Mouse (Mus musculus) layer of hippocampus, postnatal 25 days (tissue): ENCODE data around the gene Ube2r2. TPM values are rescaled to one million over a fixed set of nuclear protein-coding genes. Genes with fewer than 3 reads are reported as not detected.

Experiments used
- DNase-seq, 2 experiments: peaks; one replicate each; pipeline ENCODE4 v3.0.0; 2022; ENCODE audit warnings: mixed read lengths in 2 of 2, low spot score in 1 of 2; ENCODE audit errors: extremely low spot score in 1 of 2
- total RNA-seq, 2 experiments: library from RNA; stranded (reverse); gene quantifications; 2 replicates each; pipeline ENCODE4 v1.2.3; 2021

Ube2r2 gene
- total RNA-seq, 2 experiments from 2014 or later = 76.4 to 77.5 TPM

DNA sequence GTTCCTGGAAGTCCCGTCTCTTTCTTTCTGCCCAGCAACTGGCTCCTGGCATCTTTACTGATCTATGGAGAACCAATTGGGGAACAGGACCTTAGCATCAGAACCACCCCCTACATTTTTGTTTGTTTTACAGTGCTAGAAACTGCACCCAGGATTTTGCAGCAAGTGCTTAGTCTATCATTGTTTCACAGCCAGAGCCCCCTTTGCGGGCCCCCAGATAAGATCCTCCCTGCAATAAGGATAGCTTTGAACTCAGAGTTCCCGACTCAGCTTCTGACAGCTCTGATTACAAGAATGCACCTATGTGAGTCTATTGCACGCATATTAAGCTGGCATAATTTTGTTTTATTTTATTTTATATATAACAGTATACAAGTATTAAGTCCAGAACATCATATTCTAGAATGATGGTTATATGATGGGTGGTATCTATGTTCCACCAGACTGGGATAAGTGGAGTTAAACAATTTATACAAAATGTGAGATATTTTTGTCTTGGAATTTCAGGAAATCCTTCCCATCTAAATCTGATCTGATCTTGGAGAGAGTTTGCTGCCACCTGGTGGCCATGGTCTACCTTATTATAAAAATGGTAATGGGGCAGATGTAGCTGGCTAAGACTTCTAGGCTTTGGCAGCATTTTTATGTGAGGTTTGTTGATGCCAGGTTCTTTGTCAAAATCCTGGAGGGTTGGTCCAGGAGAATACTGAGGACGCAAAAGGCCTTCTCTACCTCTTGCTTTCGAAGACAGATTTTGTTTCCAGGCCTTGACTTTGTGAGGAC is 30.3 kb downstream of the Ube2r2 start:
- peak; percentile 71 to 94 for DNase-seq

DNA sequence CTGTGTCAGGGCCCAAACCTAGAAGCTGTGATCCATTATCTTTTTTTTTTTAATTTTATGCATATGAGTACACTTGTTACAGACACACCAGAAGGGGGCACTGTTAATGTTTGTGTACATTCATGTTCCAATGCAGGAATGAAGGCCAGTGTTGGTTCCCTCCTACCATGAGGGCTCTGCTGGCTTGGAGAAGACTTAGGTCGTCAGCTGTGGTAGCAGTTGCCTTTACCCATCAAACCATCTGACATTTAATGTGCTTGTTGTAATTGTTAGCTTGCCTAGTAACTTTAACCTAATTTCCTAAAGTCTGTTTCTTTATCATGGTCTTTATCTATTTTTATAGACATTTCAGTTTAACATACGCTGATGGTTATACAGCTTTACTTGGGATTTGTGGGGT is 35.4 kb downstream of the Ube2r2 start:
- no peak for DNase-seq

DNA sequence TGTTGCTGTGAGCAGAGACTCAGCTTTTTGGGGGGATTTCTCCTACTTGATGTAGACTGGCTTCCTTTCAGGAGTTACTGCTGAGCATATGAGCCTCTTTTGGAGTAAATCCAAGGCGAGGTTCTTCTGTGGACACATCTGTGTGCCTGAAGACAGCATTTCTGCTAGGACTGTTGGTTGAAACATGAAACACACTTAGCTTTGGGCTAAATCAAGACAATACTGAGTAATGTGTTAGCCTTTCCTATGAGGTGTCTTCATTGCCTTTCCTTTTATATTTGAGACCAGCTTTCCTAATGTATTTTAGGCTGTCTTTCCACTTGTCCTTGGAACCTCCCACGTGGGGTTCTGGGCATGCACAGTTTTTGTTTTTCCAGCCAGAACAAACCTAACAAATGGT is 39.1 kb downstream of the Ube2r2 start:
- no peak for DNase-seq

DNA sequence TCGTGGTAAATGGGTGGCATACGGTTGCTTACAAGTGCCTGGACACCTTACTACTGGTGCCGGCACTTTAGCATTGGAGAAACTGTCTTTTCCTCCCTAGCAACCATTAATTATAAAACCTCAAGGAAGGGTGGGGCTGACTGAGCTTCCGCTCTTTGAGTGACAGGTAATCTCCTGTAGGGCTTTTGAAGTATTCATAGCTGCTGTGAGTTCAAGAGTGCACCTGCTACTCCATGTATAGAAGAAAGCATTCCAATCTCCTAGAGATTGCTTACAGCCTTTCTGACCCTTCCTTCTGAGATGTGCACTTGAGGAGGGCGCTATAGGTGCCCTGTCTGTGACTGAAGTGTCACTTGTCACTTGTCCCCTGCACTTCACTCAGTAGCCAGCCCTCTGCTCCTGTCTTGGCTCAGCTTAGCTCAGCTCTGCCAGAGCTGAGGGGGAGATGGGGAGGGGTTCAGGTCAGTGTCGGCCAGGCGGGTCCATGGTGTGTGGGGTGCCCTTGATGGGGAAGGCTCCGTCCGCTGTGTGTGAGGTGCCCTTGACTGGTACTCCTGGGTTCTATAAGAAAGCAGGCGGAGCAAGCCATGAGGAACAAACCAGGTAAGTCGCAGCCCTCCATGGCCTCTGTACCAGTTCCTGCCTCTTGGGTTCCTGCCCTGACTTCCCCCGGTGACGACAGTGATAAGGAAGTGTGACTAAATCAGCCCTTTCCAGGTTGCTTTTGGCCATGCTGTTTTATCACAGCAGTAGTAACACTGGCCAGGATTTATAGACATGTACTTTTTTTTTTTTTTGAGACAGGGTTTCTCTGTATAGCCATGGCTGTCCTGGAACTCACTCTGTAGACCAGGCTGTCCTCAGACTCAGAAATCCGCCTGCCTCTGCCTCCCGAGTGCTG is 44.5 kb downstream of the Ube2r2 start:
- no peak for DNase-seq

DNA sequence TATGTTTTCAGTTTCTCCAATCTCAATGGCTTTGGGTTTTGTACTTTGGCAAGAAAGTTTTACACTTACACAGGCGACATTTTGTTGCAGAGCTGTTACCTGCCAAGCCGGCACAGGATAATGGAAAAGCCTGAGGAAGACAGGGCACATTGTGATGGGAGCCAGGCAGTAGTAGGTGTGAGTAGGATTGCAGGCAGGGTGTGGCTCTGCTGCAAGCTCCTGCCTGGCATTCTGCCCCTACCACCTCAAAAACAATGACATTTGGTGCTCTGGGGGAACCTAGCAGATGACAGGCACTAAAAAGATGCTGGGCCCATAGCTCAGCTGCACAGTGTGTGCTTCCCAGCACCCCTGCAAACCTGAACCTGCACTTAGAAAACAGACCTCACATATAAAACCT is 54.3 kb downstream of the Ube2r2 start:
- DNase-seq = no peak

DNA sequence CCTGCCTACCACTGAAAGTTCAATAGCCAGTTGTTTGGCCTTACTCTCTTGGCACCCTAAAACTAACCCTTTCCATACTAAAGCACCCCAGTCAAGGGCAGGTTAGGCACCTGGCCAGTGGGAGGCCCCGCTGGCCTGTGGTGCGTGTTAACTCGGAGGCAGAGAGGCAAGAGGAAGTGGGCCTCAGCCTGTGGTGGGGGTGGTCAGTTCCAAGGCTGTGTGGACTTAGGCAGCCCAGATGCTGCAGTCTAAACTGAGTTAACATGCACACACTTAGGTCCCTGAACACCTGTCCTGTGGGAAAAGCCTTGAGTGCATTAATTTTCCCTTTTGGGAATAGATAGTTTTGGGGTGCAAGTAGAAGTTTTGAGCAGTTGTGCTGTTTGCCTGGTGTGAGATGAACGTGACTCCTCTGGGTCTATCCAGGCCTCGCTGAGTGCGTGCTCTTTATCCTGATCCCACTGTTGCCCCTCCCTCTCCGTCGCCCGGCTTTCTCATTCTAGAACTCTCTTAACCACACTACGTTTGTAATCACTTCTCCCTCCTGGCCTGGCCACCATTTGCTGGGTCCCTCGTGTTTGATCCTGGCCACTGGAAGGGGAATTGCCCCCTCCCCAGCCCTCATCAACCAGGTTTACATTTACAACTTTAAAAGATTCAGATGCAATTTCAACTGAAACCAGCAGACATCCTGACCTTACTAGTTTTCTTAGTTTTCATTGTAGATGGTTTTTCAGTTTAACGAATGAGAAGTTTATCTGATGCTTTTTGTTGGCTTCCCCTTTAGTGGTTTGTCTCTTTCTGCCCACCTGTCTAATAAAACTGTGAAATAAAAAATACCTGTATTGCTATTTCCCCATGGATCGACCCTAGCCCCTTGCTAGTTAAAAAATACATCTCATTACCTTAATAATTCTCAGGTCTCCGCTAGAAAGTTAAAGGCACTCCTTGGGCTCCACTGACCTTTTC is 57.3 kb downstream of the Ube2r2 start:
- no peak for DNase-seq

DNA sequence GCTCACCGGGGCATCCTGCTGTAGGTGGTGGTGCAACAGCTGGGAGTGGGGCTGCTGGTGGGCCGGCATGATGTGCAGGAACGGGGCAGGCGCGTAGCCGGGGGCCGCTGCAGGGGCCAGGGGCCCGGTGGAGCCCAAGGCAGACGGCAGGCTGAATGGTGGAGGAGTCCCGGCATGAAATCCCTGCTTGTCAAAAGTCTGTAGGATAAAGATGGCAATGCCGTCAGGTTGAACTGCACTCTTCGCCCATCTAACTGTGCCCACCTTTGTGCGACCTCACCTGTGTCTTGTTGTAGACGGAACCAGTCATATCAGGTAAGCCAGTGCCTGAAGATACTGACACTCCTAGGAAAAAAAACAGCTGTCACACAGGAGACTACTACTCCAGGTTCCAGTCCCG is 59.8 kb downstream of the Ube2r2 start:
- DNase-seq = no peak

DNA sequence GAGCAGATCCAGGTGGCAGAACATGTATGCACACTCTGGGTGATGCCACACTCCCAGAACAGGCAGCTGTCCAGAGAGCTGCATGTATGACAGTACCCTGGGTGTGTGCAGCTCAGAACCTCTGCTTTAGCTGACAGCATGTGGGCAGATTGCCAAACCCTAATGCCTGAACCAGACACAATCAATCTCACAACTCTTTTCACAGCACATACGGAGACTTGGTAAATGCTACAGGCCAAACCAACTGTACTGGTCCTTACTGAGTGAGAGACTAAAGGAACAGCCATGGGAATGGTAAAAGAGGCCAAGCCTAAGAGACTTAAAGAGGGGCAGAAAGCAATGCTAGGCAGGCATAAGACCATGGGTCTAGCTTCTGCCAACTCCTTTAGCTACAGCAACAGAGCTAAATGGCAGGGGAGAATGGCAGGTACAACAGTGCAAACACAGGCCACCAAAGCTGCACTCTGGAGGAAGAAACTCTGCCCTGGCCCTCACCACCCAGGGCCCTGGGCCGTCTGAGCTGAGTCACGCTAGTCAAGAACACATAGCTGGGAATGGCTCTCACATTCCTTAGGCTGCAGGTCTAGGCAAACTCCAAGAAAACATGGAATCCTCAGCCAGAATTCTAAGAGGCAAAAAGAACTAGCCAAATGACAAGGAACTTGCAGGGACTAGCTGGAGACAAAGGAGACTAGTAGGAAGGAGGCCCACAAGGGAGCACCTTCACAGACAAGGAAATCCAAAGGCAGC is 61.5 kb downstream of the Ube2r2 start:
- no peak for DNase-seq

DNA sequence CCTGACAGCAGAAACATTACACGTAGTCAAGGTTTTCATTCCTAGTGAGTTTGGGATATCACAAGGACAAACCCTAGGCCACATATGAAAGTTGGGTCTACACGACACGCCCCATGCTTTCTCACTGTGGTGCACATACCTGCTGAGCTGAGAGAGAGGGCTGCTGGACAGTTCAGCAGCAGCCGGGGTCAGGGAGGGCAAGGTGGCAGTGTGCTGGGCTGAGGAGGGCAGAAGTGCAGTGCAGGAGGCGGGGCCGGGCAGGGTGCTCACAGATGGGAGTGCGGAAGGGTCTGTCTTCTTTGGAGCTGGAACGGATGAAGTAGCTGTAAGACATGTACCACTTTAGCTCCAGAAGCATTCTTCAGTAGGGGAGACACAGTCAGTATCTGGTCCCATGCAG is 66.6 kb downstream of the Ube2r2 start:
- DNase-seq = no peak

DNA sequence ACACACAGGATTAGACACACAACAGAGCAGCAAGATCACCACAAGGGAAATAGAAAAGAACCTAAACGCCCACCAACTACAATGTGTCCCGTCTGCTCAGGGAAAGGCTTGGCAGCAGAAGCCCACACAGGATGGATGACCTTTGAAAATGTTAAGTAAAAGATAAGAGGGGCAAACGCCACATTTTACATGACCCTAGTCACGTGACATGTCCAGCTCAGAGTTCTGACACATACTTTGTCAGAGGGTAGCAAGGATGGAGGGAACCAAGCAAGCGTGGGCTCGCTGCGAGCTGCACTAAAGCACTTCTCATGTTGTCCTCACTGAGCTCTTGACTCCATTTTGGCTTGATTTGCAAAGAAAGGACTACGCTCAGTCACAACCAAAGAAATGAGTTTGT is 70.2 kb downstream of the Ube2r2 start:
- no peak for DNase-seq

DNA sequence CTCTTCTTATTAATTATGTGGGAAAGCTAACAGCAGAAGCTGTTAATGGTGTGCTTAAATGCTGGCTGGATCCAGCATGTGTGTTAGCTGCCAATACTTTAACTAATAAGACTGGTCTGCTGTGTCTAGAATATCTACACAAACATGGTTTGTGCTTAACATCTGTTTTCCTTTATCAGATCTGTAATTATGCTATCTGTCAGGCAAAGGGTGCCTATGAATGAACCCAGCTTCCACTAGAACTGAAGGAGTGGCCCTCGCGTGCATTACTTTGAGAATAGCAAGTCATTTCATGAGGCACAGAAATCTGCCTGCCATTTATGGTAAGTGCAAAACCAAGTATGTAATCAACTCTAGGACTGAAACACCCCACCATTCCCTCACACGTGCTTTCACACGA is 72.5 kb downstream of the Ube2r2 start:
- no peak for DNase-seq

DNA sequence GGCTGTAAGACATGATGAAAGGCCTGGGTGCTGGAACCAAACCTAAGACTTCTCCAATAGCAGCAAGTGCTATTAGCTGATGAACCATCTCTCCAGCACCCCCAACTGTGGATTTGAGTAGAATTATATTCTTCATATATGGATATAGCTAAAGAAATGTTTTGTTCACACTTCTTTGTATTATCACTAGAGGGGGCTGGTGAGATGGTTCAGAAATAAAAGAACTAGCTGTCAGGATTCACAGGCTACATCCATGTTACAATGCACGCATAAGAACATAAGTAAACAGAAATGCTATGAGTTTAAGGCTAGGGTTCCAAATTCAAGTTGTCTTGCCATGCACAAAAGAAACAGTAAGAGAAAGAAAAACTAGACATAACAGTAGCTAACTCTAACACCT is 89.9 kb downstream of the Ube2r2 start:
- DNase-seq = no peak

DNA sequence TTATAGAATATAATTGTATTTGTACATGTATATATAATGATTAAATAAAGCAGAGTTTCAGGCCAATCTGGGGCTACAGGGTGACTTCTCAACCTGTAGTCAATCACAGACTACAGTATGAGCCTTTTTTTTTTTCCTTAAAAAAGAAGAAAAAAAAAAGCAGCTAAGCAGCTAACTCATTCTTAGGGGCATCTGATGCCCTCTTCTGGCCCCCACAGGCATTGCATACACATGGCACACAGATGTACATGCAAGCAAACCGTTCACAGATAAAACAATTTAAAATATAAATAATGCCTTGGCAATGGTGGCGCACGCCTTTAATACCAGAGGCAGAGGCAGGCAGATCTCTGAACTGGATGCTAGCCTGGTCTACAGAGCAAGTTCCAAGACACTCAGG is 90.8 kb downstream of the Ube2r2 start:
- DNase-seq = peak in 1 of 2 experiments; percentile 60

DNA sequence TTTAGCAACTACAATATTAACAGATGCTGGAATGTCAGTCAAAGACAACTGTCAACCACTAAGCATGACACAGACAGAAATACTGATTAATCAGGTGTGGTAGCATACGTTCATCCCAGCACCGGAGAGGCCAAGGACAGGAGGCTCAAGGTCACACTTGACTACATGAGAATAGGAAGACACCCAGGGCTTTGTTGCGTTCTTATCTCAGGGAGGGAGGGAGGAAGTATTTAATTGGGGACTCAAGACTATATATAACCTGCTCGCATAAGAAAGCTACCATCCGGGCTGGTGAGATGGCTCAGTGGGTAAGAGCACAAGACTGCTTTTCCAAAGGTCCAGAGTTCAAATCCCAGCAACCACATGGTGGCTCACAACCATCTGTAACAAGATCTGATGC is 100.1 kb downstream of the Ube2r2 start:
- DNase-seq = no peak

DNA sequence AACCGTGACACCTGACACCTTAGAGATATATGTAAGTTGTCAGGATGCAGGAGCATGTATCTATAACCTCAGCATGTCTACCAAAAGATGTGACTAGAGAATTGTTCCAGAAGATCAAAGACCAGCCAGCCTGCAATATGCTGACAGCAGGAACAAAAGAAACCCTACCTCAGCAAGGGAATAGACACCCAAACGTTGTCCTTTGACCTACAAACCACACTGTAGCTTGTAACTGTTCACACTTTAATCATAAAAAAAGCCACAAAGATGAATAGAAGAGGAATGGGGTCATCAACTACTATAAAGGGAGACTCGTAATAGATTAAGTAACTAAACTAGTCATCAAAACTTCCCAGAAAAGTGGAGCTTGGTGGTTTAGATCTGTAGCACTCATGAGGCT is 105.4 kb downstream of the Ube2r2 start:
- DNase-seq = no peak

Other genes with a start within 250 kb of the Ube2r2 start
- not detected for gene Spink4, start 215.7 kb upstream of the Ube2r2 start, total RNA-seq
- gene Bag1, start 187.4 kb upstream of the Ube2r2 start, total RNA-seq = 100 to 1,000 TPM; 144 to 165 TPM
- 10 to 100 TPM; 79.7 to 92.7 TPM for gene Chmp5, start 187.3 kb upstream of the Ube2r2 start, total RNA-seq
- 10 to 100 TPM; 64.7 to 71.8 TPM for gene Nfx1, start 164.8 kb upstream of the Ube2r2 start, total RNA-seq
- gene Aqp7, start 87.6 kb upstream of the Ube2r2 start, total RNA-seq = not detected
- gene Aqp3, start 37.6 kb upstream of the Ube2r2 start, total RNA-seq = not detected
- gene Nol6, start 11.3 kb upstream of the Ube2r2 start, total RNA-seq = 100 to 1,000 TPM; 101 to 103 TPM
- 10 to 100 TPM; 40.5 to 48.3 TPM for gene Ubap2, start 139.4 kb downstream of the Ube2r2 start, total RNA-seq
- gene Dcaf12, start 179.1 kb downstream of the Ube2r2 start, total RNA-seq = 10 to 100 TPM; 45.8 to 49.6 TPM
- gene Ubap1, start 213.3 kb downstream of the Ube2r2 start, total RNA-seq = 10 to 100 TPM; 41.4 to 42.1 TPM